Mouse (Mus musculus) megakaryocyte-erythroid progenitor cell, adult 5-6 weeks (primary cell): ENCODE results near the gene Tmigd3. TPM values are rescaled to one million over a fixed set of nuclear protein-coding genes. Genes with fewer than 3 reads are reported as not detected.
A peak's percentile ranks its signal among the peaks of the same experiment; 100 is the strongest.
"Not testable (repeated sequence)": the region's sequence is repeated elsewhere in the genome, so short reads cannot be mapped to it uniquely, and the experiment has no call there.

Experiments used
- ATAC-seq: replicated peaks from 2 replicates; pipeline ENCODE4 v1.8.0; 2016; ENCODE audit warnings: mild to moderate bottlenecking, inconsistent platforms; ENCODE audit not compliant: severe bottlenecking, poor library complexity, low FRiP score, low TSS enrichment
- total RNA-seq, 2 experiments: library from RNA; stranded (forward) in 1 of 2; stranded (reverse) in 1 of 2; fragments of 200-1000, 215-1000 nt in 1 of 2; fragments of >200 nt in 1 of 2; fragmentation: Nextera tagmentation in 1 of 2; gene quantifications; 2 replicates each; pipeline ENCODE4 v1.2.3; 2014 to 2017

Gene Tmigd3
- total RNA-seq, 2 experiments from 2014 or later = not detected

GRCm38 (mm10) chr3:105898861-105899260, 28.2 kb downstream of the Tmigd3 start:
- ATAC-seq = no peak

- peak; percentile 69 for ATAC-seq
Observed at GRCm38 (mm10) chr3:105899394-105900147, 28.9 kb downstream of the Tmigd3 start.

GRCm38 (mm10) chr3:105900266-105900665, 29.6 kb downstream of the Tmigd3 start:
- no peak for ATAC-seq

GRCm38 (mm10) chr3:105900716-105901115, 30.0 kb downstream of the Tmigd3 start:
- ATAC-seq = no peak

GRCm38 (mm10) chr3:105901468-105901867, 30.8 kb downstream of the Tmigd3 start:
- ATAC-seq = no peak

GRCm38 (mm10) chr3:105904213-105904612, 33.5 kb downstream of the Tmigd3 start:
- no peak for ATAC-seq

GRCm38 (mm10) chr3:105904721-105905120, 34.0 kb downstream of the Tmigd3 start:
- ATAC-seq = no peak

- ATAC-seq = no peak
Observed at GRCm38 (mm10) chr3:105907956-105908655, 37.4 kb downstream of the Tmigd3 start.

GRCm38 (mm10) chr3:105908976-105909375, 38.3 kb downstream of the Tmigd3 start:
- ATAC-seq = no peak

GRCm38 (mm10) chr3:105910519-105911190, 40.0 kb downstream of the Tmigd3 start:
- no peak for ATAC-seq

GRCm38 (mm10) chr3:105912097-105912880, 41.6 kb downstream of the Tmigd3 start:
- ATAC-seq = 0 out of 2 replicates have a peak, but pooled peaks have one; percentile 20

- ATAC-seq = peak; percentile 65
Observed at GRCm38 (mm10) chr3:105913839-105914681, 43.4 kb downstream of the Tmigd3 start.

- no peak for ATAC-seq
Observed at GRCm38 (mm10) chr3:105915281-105915680, 44.6 kb downstream of the Tmigd3 start.

GRCm38 (mm10) chr3:105916455-105916854, 45.8 kb downstream of the Tmigd3 start:
- ATAC-seq = not testable (repeated sequence)

- no peak for ATAC-seq
Observed at GRCm38 (mm10) chr3:105917656-105918354, 47.1 kb downstream of the Tmigd3 start.

GRCm38 (mm10) chr3:105918355-105918745, 47.6 kb downstream of the Tmigd3 start:
- ATAC-seq = no peak

- not testable (repeated sequence) for ATAC-seq
Observed at GRCm38 (mm10) chr3:105920743-105921142, 50.0 kb downstream of the Tmigd3 start.

GRCm38 (mm10) chr3:105921959-105922358, 51.3 kb downstream of the Tmigd3 start:
- ATAC-seq = no peak
